Mouse (Mus musculus) limb, embryonic 10.5 days (tissue): ENCODE results near the gene Gpr4. TPM values are rescaled to one million over a fixed set of nuclear protein-coding genes. Genes with fewer than 3 reads are reported as not detected.

ENCODE experiments used
- DNase-seq: peaks from one replicate; pipeline ENCODE4 v3.0.0-alpha.2; 2017; ENCODE audit warnings: low spot score
- H3K27ac ChIP-seq: fragments of 300-500 bp; sonication (generic); 2 replicates; pipeline ENCODE4 v1.5.1; 2016; ENCODE audit warnings: mild to moderate bottlenecking
- H3K27me3 ChIP-seq: fragments of 300-500 bp; sonication (generic); 2 replicates; pipeline ENCODE4 v1.6.1; 2016; ENCODE audit warnings: low read depth, mild to moderate bottlenecking; ENCODE audit not compliant: poor library complexity, severe bottlenecking
- H3K36me3 ChIP-seq: fragments of 300-500 bp; sonication (generic); 2 replicates; pipeline ENCODE4 v1.6.1; 2016; ENCODE audit warnings: mild to moderate bottlenecking, moderate library complexity
- H3K4me1 ChIP-seq: fragments of 300-500 bp; sonication (generic); 2 replicates; pipeline ENCODE4 v1.6.1; 2016
- H3K4me3 ChIP-seq: fragments of 300-500 bp; sonication (generic); 2 replicates; pipeline ENCODE4 v1.5.1; 2016; ENCODE audit warnings: mild to moderate bottlenecking, moderate library complexity
- H3K9me3 ChIP-seq: fragments of 300-500 bp; sonication (generic); replicated peaks from 2 replicates; pipeline ENCODE4 v1.6.1; 2016; ENCODE audit warnings: mild to moderate bottlenecking
- WGBS: fragments of 180-500 bp; shearing (Covaris S2); methylation state at CpG from one replicate; pipeline ENCODE4 v1.1.7; 2016; 5-methylcytosine and 5-hydroxymethylcytosine counted together
- polyA plus RNA-seq: library from polyadenylated mRNA; unstranded; fragments of >200 nt; fragmentation: Nextera tagmentation; extraction: Ambion mirVana; gene quantifications from 2 replicates; pipeline ENCODE4 v1.2.1, GENCODE M21; 2016

Gpr4 gene
- polyA plus RNA-seq, 1 experiment from 2014 or later: 8.5 TPM

DNA sequence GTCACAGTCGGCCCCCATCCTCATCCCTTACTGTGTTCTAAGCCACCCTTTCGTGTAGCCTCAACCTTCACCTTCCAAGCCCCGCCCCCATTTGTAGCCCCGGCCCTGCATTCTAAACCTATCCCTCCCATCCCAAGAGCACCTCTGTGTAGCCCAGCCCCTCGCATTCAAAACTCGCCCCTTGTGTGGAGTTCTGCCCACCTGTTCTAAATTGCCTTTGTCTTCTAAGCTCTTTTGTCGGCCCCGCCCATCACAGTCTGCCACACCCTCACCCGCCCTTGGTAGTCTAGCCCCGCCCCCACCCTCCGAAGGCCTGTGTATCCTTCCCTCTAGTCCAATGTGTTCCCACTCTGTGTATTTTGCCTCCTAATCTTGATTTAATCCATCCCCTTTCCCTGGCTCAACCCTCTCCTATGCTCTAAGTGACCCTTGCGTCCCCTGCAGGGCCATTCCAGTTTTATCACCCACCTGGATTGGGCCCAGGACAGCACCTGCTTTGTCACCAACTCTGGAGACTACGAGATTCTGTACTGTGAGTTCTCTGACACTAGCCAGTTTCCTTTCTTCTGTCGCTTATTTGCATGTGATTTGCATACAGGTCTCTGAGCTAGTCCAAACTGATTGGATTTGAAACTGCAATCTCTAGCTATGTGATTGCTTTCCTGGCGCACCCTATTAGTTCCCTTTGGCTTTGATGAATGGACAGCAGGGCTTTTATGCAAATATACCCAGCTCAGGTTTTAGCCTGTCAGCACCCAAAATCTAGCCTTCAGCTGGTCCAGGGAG lies 10.1 kb upstream of the Gpr4 start:
- no peak for DNase-seq
- H3K4me1 ChIP-seq: no peaks in the 10 kb centered on the region
- H3K27me3 ChIP-seq: no peaks in the 10 kb centered on the region
- H3K36me3 ChIP-seq: peaks cover 71% of the 10 kb centered on the region
- 58% methylated on average over 15 of the region's 15 CpGs for WGBS
- H3K4me3 ChIP-seq: no peak overlapping the region
- no peaks in the 10 kb centered on the region for H3K9me3 ChIP-seq
- H3K27ac ChIP-seq: no peak overlapping the region

DNA sequence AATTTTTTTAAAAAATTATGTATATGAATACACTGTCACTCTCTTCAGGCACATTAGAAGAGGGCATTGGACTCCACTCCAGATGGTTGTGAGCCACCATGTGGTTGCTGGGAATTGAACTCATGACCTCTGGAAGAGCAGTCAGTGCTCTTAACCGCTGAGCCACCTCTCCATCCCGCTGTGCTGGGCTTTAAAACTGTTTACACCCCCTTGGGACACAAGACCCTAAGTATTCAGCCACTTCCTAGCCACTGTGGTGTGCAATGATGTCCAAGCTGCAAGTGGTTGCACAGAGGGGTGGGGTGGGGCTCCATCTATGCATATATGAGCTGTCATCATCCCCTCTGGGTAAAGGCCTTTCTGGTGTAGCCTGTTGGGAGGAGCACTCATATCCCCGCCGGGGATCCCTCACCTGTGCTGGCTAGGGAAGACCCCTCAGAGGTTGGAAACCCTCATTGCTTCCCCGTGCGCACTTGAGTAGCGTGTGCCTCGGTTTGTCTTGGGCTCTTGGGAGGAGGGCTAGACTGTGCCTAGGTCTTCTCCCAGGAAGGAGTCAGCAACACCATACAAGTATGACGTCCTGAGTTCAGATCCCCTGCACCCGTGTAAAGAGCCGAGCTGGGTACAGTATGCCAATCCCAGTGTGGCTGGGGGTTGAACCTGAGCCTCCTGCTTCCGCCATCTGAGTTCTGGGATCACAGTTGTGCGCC lies 4.0 kb upstream of the Gpr4 start:
- WGBS: 82% methylated on average over 13 of the region's 13 CpGs
- H3K27ac ChIP-seq: no peak overlapping the region

DNA sequence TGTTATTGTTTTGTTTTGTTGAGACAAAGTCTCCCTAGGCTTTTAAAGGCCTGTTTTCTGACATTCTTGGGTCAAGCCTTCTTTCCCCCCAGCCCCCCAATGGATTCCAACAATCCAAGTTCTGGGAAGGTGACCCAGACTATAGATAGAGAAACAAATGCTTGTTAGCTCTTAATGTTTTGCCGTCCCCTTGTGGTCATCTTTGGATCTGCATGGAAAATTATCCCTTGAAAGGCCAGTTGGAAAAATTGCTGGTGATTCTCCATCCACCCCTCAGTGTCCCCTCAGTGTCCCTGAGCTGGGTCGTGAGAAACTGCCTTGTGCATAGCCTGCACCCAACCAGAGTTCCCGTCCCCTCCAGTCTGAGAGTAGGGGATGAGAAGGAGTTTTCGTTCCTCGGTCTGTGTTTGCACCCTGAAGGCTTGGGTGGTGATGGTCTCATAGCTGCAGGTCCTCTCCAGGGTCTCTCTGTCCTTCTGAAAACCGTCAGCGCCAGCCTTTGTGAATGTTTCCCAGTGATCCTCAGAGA lies 3.3 kb upstream of the Gpr4 start:
- Histone ChIP-seq H3K9me3 (no peaks in the 10 kb centered on the region), H3K4me1 (peaks cover 27% of the 10 kb centered on the region), H3K36me3 (peaks cover 22% of the 10 kb centered on the region), H3K4me3 (no peak overlapping the region), H3K27me3 (no peaks in the 10 kb centered on the region), H3K27ac (no peak overlapping the region)
- peak; percentile 53 for DNase-seq
- 47% methylated on average over 7 of the region's 7 CpGs for WGBS

More for the DNA sequence above, 4.0 kb upstream of the Gpr4 start:
- H3K36me3 ChIP-seq: peaks cover 27% of the 10 kb centered on the region
- H3K4me1 ChIP-seq: peaks cover 21% of the 10 kb centered on the region
- no peaks in the 10 kb centered on the region for H3K9me3 ChIP-seq
- no peak for DNase-seq
- H3K4me3 ChIP-seq: no peak overlapping the region
- no peaks in the 10 kb centered on the region for H3K27me3 ChIP-seq

DNA sequence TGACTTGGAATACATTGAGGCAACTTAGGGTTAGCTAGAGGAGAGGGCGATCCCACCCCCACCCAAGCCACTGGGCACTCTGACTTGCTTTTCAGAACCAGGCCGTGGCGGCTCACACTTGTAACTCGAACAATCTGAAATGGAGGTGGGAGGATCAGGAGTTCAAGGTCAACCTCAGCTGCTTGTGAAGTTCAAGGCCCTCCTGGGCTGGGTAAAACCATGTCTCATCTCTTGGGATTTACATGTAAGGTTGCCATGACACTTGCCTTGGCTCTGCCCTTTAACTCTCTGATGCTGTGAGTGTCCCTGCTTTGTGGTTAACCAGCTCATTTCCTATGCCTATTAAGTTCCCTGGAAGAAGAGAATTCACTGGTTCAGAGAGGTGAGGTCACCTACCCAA lies 2.8 kb upstream of the Gpr4 start:
- no peak for DNase-seq
- WGBS: 90% methylated on average over 4 of the region's 4 CpGs
- Histone ChIP-seq H3K27ac (no peak overlapping the region), H3K27me3 (no peaks in the 10 kb centered on the region), H3K4me1 (peaks cover 32% of the 10 kb centered on the region), H3K36me3 (peaks cover 17% of the 10 kb centered on the region), H3K9me3 (no peaks in the 10 kb centered on the region), H3K4me3 (no peak overlapping the region)

DNA sequence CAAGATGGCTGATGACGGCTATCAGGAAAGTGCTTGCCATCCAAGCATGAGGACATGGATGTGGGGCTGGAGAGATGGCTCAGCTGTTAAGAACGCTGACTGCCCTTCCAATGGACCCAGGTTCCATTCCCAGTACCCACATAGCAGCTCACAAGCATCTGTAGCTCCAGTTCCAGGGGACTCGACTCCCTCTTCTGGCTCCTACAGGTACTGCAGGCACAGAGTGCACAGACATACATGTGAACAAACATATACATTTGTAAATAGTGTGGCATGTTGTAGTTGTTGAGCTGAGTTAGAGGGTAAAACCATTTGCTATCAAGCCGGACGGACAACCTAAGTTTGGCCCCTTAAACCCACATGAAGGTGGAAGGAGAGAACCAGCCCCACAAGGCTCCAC lies 2.3 kb upstream of the Gpr4 start:
- Histone ChIP-seq H3K36me3 (peaks cover 12% of the 10 kb centered on the region), H3K4me1 (peaks cover 37% of the 10 kb centered on the region), H3K27me3 (no peaks in the 10 kb centered on the region), H3K9me3 (no peaks in the 10 kb centered on the region), H3K27ac (no peak overlapping the region), H3K4me3 (no peak overlapping the region)
- WGBS: 92% methylated on average over 5 of the region's 5 CpGs
- DNase-seq: no peak

DNA sequence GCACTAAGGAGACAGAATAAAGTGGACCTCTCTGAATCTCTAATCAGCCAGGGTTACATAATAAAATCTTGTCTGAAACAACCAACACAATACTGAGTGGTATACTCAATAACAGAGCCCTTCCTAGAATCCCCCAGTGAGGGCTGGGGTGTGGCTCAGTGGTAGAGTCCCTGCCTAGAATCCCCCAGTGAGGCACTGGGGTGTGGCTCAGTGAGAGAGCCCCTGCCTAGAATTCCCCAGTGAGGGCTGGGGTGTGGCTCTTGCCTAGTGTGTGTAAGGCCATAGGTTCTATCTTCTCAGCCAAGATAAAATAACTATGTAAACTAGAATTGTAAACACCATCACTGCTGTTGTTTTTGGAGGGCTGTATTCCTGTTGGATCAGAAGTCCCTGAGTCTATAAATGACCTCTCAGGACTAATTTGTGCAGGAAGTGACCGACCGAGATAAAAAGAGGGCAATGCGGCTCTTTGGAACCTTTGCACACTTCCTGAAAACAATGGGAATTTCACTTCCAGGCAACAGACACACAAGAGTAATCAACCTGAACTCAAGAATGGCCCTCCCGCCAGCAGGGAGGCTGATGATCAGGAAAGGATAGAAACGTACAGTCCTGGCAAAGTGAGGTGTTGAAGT lies 1.2 kb upstream of the Gpr4 start:
- 66% methylated on average over 5 of the region's 5 CpGs for WGBS
- no peak overlapping the region for H3K4me3 ChIP-seq
- H3K4me1 ChIP-seq: peaks cover 49% of the 10 kb centered on the region
- H3K36me3 ChIP-seq: peaks cover under 1% of the 10 kb centered on the region; the same call in 1 of the 2 replicates
- no peaks in the 10 kb centered on the region for H3K27me3 ChIP-seq
- peak overlapping the region; percentile 83; the same call in 1 of the 2 replicates for H3K27ac ChIP-seq
- DNase-seq: no peak
- H3K9me3 ChIP-seq: no peaks in the 10 kb centered on the region

DNA sequence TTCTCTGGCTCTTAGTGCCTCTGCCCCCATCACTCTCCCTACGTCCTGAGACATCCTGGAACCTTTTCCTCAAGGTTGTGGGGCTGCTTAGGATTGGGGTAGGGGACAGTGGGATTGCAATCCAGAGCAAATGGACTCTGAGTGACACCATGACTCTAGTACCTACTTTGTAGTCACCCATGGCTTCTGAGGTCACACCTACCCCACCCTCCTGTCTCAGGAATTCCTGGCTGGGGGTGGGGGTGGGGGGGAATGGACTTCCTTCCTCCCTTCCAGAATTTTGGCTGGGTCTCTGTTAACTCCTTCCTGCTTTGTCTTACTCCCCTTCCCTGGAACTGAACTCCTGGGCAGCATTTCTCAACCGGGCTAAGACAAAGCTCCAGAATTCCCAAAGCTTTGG lies 1.0 kb downstream of the Gpr4 start:
- WGBS: 61% methylated on average over 2 of the region's 2 CpGs
- no peaks in the 10 kb centered on the region for H3K9me3 ChIP-seq
- H3K27ac ChIP-seq: 0 out of 2 replicates have a peak overlapping the region, but pooled peaks have one; percentile 47
- H3K36me3 ChIP-seq: no peaks in the 10 kb centered on the region
- no peak for DNase-seq
- H3K27me3 ChIP-seq: no peaks in the 10 kb centered on the region
- H3K4me3 ChIP-seq: peak overlapping the region; percentile 67
- H3K4me1 ChIP-seq: peaks cover 70% of the 10 kb centered on the region

DNA sequence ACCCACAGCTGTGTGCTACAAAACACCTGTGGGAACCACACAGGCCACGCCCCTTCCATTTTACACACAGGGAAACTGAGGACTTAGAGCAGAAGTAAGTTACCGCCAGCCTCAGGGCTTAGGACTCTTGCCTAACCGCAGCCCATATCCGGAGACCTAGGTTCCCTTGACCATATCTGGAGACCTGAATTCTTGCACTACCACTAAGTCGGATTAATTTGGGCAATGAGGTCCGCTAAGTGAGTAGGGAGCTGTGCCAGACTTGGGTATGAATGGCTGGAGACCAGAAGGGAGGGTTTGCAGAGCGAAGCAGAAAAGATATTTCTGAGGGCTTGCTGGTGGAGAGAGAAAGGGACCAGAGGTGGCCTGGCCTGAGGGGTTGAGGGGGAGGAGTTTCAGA lies 2.0 kb downstream of the Gpr4 start:
- peaks cover 76% of the 10 kb centered on the region for H3K4me1 ChIP-seq
- 77% methylated on average over 7 of the region's 7 CpGs for WGBS
- H3K9me3 ChIP-seq: no peaks in the 10 kb centered on the region
- no peak for DNase-seq
- peak overlapping the region; percentile 32; the same call in 1 of the 2 replicates for H3K27ac ChIP-seq
- peak overlapping the region; percentile 67 for H3K4me3 ChIP-seq
- H3K36me3 ChIP-seq: no peaks in the 10 kb centered on the region
- H3K27me3 ChIP-seq: no peaks in the 10 kb centered on the region

DNA sequence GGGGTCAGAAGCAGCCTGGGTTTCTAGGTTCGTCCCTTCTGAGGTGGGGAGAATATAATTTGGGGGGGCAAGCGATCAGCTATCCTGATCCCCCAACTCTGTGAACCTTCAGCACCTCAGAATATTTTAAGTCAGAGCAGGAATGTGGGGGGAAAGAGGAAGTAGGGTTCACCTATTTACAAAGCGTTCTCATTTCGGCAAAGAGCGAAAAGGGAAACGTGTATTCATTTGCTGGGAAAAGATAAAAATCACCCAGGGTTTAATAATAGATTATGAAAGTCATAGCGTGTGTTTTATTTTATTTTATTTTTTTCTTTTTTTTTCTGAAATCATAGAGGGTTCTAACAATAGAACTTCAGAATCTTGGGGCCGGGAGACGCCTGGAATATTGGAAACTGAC lies 2.6 kb downstream of the Gpr4 start:
- DNase-seq: no peak
- Histone ChIP-seq H3K4me3 (peak overlapping the region; percentile 67), H3K27ac (peak overlapping the region; percentile 81), H3K9me3 (no peaks in the 10 kb centered on the region), H3K36me3 (no peaks in the 10 kb centered on the region), H3K27me3 (no peaks in the 10 kb centered on the region), H3K4me1 (peaks cover 76% of the 10 kb centered on the region)
- 74% methylated on average over 9 of the region's 9 CpGs for WGBS

DNA sequence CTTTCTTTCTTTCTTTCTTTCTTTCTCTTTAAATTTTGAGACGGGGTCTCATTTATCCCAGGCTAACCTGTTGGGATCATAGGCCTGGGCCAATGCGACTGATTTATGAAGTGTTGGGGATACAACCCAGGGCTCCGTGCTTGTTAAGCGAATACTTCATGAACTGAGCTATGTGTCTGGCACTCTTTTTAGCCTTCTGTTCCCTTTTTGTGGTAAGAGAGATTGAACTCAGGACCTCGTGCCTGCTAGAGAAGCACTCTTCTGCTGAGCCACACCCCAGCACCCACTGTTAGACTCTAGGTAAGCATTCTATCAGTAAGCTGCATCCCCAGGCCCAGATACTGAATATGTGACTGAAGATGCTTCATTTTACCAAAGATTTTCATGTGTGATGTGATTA lies 5.2 kb downstream of the Gpr4 start:
- H3K27ac ChIP-seq: peak overlapping the region; percentile 80
- peak overlapping the region; percentile 23 for H3K4me3 ChIP-seq
- peaks cover 15% of the 10 kb centered on the region for H3K36me3 ChIP-seq
- H3K9me3 ChIP-seq: no peaks in the 10 kb centered on the region
- peak; percentile 83 for DNase-seq
- WGBS: 16% methylated on average over 5 of the region's 5 CpGs
- H3K4me1 ChIP-seq: peaks cover 64% of the 10 kb centered on the region
- no peaks in the 10 kb centered on the region for H3K27me3 ChIP-seq

DNA sequence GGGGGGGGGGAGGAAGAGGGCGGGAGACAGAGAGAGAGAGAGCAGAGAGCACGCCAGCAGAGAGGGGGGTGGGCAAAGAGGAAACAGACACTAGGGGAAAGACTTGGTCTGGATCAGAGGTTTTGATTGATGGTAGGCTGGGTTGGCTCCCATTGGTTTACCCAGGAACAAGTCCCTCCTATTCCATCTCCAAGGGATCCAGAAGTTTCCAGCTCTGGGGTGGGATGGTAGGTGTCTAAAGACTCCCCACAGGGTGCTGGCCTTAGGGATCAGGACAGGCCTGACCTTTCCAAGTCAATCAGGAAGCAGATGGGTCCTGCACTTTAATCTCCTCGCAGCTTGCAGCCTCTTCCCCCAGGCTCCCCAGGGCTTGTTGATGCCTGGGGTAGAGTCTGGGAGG lies 5.6 kb downstream of the Gpr4 start:
- 3% methylated on average over 2 of the region's 3 CpGs for WGBS
- H3K4me1 ChIP-seq: peaks cover 59% of the 10 kb centered on the region

DNA sequence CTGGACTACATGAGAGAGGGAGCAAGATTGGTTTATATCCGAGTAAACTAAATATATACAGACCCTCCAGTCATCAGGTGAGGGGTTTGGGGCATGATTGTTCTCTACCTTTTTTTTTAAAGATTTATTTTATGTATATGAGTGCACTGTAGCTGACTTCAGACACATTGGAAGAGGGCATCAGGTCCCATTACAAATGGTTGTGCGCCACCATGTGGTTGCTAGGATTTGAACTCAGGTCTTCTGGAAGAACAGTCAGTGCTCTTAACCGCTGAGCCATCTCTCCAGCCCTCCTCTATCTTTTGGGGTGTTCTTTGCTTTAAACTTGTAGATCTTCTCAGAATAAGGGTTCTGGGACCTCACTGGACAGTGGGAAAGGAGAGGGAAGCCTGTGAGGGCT lies 7.7 kb downstream of the Gpr4 start:
- peaks cover 39% of the 10 kb centered on the region for H3K36me3 ChIP-seq
- H3K27ac ChIP-seq: no peak overlapping the region
- H3K9me3 ChIP-seq: no peaks in the 10 kb centered on the region
- no peak for DNase-seq
- WGBS: 71% methylated on average over 3 of the region's 3 CpGs
- peaks cover 38% of the 10 kb centered on the region for H3K4me1 ChIP-seq
- H3K4me3 ChIP-seq: no peak overlapping the region
- H3K27me3 ChIP-seq: no peaks in the 10 kb centered on the region

More for the DNA sequence above, 5.6 kb downstream of the Gpr4 start:
- DNase-seq: peak; percentile 50
- Histone ChIP-seq H3K27ac (peak overlapping the region; percentile 80), H3K27me3 (no peaks in the 10 kb centered on the region), H3K4me3 (peak overlapping the region; percentile 23), H3K36me3 (peaks cover 19% of the 10 kb centered on the region), H3K9me3 (no peaks in the 10 kb centered on the region)

DNA sequence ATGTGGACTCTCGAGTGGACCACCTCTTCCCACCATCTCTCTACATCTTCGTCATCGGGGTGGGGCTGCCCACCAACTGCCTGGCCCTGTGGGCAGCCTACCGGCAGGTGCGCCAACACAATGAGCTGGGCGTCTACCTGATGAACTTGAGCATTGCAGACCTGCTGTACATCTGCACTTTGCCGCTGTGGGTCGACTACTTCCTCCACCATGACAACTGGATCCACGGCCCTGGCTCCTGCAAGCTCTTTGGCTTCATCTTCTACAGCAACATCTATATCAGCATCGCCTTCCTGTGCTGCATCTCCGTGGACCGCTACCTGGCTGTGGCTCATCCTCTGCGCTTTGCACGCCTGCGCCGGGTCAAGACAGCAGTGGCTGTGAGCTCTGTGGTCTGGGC lies 9.9 kb downstream of the Gpr4 start:
- no peaks in the 10 kb centered on the region for H3K27me3 ChIP-seq
- H3K9me3 ChIP-seq: no peaks in the 10 kb centered on the region
- 94% methylated on average over 16 of the region's 16 CpGs for WGBS
- peaks cover 50% of the 10 kb centered on the region for H3K36me3 ChIP-seq
- no peak overlapping the region for H3K27ac ChIP-seq
- no peak for DNase-seq
- H3K4me3 ChIP-seq: no peak overlapping the region
- peaks cover 24% of the 10 kb centered on the region for H3K4me1 ChIP-seq
